Mouse (Mus musculus): ENCODE results near the gene Crim1. TPM values are rescaled to one million over a fixed set of nuclear protein-coding genes. Genes with fewer than 3 reads are reported as not detected.

Gene Crim1
- polyA plus RNA-seq, 1 experiment from 2014 or later, result 11.8 TPM

DNA sequence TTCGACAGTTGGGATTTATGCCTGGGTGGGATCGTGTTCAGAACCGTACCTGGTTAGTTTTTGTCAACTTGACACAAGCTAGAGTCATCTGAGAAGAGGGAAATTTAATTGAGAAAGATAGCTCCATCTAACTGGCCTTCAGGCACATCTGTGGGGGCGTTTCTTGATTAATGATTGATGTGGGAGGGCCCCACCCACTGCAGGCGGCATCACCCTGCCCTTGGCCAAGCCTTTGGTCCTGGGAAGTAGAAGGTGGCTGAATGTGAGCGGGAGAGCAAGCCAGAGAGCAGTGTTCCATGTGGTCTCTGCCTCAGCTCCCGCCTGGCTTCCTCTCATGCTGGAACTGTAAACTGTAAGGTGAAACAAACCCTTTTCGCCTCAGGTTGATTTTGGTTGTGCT lies 56.5 kb downstream of the Crim1 start:
- Histone ChIP-seq H3K36me3 (no peaks in the 10 kb centered on the region), H3K27ac (no peak overlapping the region), H3K9me3 (no peaks in the 10 kb centered on the region), H3K4me1 (peaks cover 8% of the 10 kb centered on the region; the same call in 1 of the 2 replicates), H3K9ac (no peak overlapping the region), H3K4me2 (replicated peaks) (no peak overlapping the region), H3K27me3 (replicated peaks) (no peaks in the 10 kb centered on the region), H3K4me3 (no peak overlapping the region)
- 78% methylated on average over 8 of the region's 8 CpGs for WGBS
- ATAC-seq (ENCODE audit: low FRiP score, low read depth), result no peak

DNA sequence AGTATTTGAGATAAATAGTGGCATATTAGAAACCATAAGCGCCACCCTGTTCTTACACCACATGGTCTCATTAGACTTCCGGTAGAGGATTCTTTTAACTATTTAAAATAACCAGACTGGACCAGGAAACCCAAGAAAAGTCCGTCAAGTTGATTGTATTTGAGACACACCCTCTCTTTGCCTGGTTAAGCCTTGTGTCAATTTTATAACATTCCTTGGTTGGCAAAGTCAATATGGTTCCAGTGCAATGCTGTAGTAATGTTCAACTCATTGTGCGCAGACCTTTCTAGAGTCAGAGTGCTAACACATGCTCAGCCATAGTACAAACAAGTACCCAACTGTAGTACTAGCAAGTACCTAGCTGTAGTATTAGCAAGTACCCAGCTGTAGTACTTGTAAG lies 61.6 kb downstream of the Crim1 start:
- Histone ChIP-seq H3K9me3 (no peaks in the 10 kb centered on the region), H3K4me1 (no peaks in the 10 kb centered on the region), H3K27me3 (replicated peaks) (no peaks in the 10 kb centered on the region), H3K36me3 (no peaks in the 10 kb centered on the region), H3K4me2 (replicated peaks) (no peak overlapping the region), H3K27ac (no peak overlapping the region), H3K4me3 (no peak overlapping the region), H3K9ac (no peak overlapping the region)
- ATAC-seq (ENCODE audit: low FRiP score, low read depth), result no peak
- 94% methylated on average over 4 of the region's 4 CpGs for WGBS

DNA sequence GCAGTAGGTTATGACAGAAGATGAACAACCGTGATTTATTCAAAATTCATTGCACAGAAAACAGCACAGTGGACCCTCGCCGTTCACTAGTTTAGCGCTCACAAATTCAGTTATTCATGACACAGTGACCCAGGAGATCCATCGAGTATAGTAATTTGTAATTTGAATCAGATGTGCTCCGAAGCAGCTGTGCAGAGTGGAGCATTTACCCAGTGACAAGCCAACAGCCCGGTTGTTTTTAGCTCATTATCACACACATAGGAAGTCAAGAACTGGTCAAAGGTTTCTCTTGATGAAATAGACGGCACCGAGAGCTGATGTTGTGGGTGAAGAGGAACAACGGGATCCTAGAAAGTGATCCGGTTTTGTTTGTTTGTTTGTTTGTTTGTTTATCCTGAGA lies 64.1 kb downstream of the Crim1 start:
- H3K4me1 ChIP-seq, result 0 out of 2 replicates have a peak, but pooled peaks cover 3% of the 10 kb centered on the region
- no peaks in the 10 kb centered on the region for H3K36me3 ChIP-seq
- no peak overlapping the region for H3K4me3 ChIP-seq
- no peak overlapping the region for H3K4me2 ChIP-seq (replicated peaks)
- no peak overlapping the region for H3K9ac ChIP-seq
- WGBS, result 68% methylated on average over 11 of the region's 11 CpGs
- no peaks in the 10 kb centered on the region for H3K27me3 ChIP-seq (replicated peaks)
- ATAC-seq (ENCODE audit: low FRiP score, low read depth), result peak; percentile 51; the same call in 1 of the 2 replicates
- no peak overlapping the region for H3K27ac ChIP-seq
- no peaks in the 10 kb centered on the region for H3K9me3 ChIP-seq

DNA sequence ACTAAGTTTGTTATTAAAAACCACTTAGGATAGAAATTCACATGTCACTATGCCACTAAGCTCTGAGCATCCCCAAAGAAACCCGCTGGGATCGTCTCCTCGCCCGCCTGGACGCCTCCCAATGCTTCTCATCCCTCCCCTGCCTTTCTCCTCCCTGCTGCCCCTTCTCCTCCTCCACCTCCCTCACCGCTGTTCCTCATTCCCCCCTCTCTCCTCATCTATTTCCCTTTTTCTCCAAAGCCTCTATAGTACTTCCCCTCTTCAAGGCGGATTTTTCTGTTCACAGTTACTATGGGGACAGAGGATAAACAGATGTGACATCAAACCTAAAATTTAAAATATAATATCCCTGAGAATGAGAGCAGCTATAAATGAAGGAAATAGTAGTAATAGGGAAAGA lies 65.1 kb downstream of the Crim1 start:
- no peak overlapping the region for H3K27ac ChIP-seq
- 0 out of 2 replicates have a peak, but pooled peaks cover 3% of the 10 kb centered on the region for H3K4me1 ChIP-seq
- H3K9me3 ChIP-seq, result no peaks in the 10 kb centered on the region
- WGBS, result 85% methylated on average over 7 of the region's 7 CpGs
- no peak overlapping the region for H3K9ac ChIP-seq
- H3K27me3 ChIP-seq (replicated peaks), result no peaks in the 10 kb centered on the region
- H3K4me2 ChIP-seq (replicated peaks), result no peak overlapping the region
- no peaks in the 10 kb centered on the region for H3K36me3 ChIP-seq
- H3K4me3 ChIP-seq, result no peak overlapping the region
- ATAC-seq (ENCODE audit: low FRiP score, low read depth), result no peak

DNA sequence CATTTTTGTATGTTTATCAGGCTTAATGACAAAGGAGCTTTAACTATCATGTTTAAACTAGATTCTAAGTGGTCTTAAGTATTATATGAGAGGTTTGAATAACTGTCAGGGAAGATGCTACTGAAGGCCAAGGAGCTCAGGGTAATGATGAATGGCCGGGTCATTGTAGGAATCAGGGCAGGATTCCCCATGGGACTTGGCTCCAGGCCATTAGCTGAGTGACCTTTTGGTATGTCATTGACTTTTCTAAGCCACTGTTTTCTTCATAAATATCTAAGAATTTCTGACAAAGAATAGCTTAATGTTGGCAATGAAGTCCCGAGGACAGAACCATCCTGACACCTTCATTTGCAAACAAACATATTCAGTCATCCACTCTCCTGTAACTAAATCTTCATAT lies 66.2 kb downstream of the Crim1 start:
- Histone ChIP-seq H3K4me1 (0 out of 2 replicates have a peak, but pooled peaks cover 3% of the 10 kb centered on the region), H3K27ac (no peak overlapping the region), H3K4me2 (replicated peaks) (no peak overlapping the region), H3K27me3 (replicated peaks) (no peaks in the 10 kb centered on the region), H3K4me3 (no peak overlapping the region), H3K9me3 (no peaks in the 10 kb centered on the region), H3K9ac (no peak overlapping the region), H3K36me3 (no peaks in the 10 kb centered on the region)
- 78% methylated on average over 2 of the region's 2 CpGs for WGBS
- no peak for ATAC-seq (ENCODE audit: low FRiP score, low read depth)

DNA sequence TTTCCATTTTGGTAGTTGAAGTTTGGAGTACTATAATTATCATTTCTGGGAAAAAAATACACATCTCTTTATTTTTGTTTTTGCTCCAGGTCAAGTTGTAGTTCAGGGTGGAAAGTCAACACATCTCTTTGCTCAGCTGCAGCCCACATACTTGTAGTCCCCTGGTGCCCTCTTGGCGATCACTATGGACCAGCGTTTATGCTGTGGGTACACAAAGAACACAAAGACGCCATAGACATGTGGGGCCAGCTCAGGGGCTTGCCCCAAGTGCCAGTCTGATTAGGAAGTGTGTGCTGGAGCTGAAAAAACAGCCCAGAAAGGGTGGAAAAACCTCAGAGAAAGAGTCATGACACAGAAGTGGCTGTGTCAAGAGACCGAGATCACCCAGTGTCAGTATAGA lies 68.5 kb downstream of the Crim1 start:
- H3K9me3 ChIP-seq, result no peaks in the 10 kb centered on the region
- ATAC-seq (ENCODE audit: low FRiP score, low read depth), result no peak
- WGBS, result 76% methylated on average over 4 of the region's 4 CpGs

DNA sequence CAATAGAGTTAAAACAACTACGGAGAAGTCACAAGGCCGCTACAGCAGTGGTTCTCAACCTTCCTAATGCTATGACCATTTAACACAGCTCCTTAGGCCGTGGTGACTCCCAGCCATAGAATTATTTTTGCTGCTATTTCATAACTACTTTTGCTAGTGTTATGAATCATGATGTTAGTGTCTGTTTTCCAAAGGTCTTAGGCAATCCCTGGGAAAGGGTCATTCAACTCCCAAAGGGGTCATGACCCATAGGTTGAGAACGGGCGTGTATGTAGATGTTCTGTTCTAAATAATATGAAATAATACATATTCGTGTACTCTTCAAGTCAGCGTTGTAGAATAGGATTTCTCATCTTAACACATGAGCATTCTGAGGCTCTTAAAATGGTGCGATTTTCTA lies 69.3 kb downstream of the Crim1 start:
- WGBS, result 95% methylated on average over 8 of the region's 8 CpGs
- ATAC-seq (ENCODE audit: low FRiP score, low read depth), result no peak

More for the DNA sequence above, 68.5 kb downstream of the Crim1 start:
- Histone ChIP-seq H3K27me3 (replicated peaks) (no peaks in the 10 kb centered on the region), H3K4me2 (replicated peaks) (no peak overlapping the region), H3K36me3 (no peaks in the 10 kb centered on the region), H3K4me1 (peaks cover 14% of the 10 kb centered on the region), H3K27ac (no peak overlapping the region), H3K9ac (no peak overlapping the region), H3K4me3 (no peak overlapping the region)

DNA sequence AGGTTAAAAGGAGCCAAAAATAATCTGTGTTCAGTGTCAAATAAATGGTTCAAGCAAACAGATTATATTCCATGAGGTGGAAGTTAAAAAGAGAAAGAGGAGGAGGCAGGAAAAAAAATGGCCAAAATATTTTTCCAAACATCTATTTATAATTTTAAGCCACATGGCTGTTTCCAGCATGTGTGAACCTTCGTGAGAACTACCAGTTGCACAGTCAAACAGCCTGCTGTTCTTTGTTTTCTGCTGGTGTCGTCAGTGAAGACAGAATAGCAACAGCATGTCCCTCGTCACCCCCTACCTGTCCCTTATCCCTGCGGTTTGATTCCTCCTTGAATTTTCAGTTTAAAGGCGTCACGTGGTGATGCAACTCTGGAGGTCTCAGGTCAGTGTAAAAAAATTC lies 70.0 kb downstream of the Crim1 start:
- 84% methylated on average over 6 of the region's 6 CpGs for WGBS
- Histone ChIP-seq H3K27ac (no peak overlapping the region), H3K9me3 (no peaks in the 10 kb centered on the region), H3K9ac (no peak overlapping the region), H3K36me3 (no peaks in the 10 kb centered on the region), H3K27me3 (replicated peaks) (no peaks in the 10 kb centered on the region), H3K4me3 (no peak overlapping the region), H3K4me2 (replicated peaks) (no peak overlapping the region), H3K4me1 (peaks cover 14% of the 10 kb centered on the region)
- ATAC-seq (ENCODE audit: low FRiP score, low read depth), result no peak

More for the DNA sequence above, 69.3 kb downstream of the Crim1 start:
- no peak overlapping the region for H3K4me3 ChIP-seq
- H3K9ac ChIP-seq, result no peak overlapping the region
- no peaks in the 10 kb centered on the region for H3K36me3 ChIP-seq
- no peaks in the 10 kb centered on the region for H3K9me3 ChIP-seq
- no peaks in the 10 kb centered on the region for H3K27me3 ChIP-seq (replicated peaks)
- H3K27ac ChIP-seq, result no peak overlapping the region
- H3K4me2 ChIP-seq (replicated peaks), result no peak overlapping the region
- peaks cover 14% of the 10 kb centered on the region for H3K4me1 ChIP-seq

DNA sequence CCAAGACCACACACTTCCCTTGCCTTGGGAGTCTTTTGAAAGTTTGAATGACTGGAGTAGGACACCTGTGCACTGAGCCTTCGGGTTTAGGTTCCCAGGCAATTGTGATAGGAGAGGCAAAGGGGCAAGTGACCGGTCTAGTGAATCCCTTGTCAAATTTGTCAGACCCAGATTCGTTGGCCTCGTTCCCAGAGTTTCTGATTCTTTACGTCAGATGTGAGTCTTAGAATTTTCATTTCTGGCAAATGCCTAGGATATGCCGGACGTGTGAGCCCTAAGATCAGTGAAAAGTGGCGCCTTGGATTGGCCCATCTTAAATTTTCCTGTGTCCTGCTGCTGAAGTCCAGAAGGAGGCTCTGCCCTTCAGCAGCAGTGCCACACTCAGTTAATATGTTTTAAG lies 71.7 kb downstream of the Crim1 start:
- no peak for ATAC-seq (ENCODE audit: low FRiP score, low read depth)
- no peaks in the 10 kb centered on the region for H3K9me3 ChIP-seq
- no peak overlapping the region for H3K4me2 ChIP-seq (replicated peaks)
- 90% methylated on average over 8 of the region's 8 CpGs for WGBS
- no peak overlapping the region for H3K9ac ChIP-seq
- H3K4me3 ChIP-seq, result no peak overlapping the region
- H3K27me3 ChIP-seq (replicated peaks), result no peaks in the 10 kb centered on the region
- no peak overlapping the region for H3K27ac ChIP-seq
- H3K36me3 ChIP-seq, result no peaks in the 10 kb centered on the region
- peaks cover 14% of the 10 kb centered on the region for H3K4me1 ChIP-seq

DNA sequence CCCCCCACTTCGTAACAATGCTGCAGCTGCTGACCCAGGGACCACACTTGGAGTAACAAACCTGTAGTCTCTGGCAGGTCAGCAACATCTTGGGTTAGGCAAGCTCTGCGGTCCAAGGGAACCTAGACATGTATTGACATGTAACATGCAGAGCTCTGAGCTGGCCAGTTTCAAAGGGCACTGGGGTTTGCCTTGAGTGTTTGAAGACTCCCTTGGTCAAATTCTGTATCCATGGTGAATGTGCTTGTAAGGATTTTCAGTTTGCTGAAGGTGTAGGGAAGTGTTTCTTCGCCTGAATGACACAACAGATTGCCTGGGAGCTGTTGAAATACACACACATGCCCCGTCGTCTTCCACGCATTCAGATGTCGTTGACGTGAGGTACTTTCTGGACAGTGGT lies 72.1 kb downstream of the Crim1 start:
- Histone ChIP-seq H3K36me3 (no peaks in the 10 kb centered on the region), H3K4me2 (replicated peaks) (no peak overlapping the region), H3K4me1 (peaks cover 14% of the 10 kb centered on the region), H3K9me3 (no peaks in the 10 kb centered on the region), H3K4me3 (no peak overlapping the region), H3K9ac (no peak overlapping the region), H3K27ac (no peak overlapping the region), H3K27me3 (replicated peaks) (no peaks in the 10 kb centered on the region)
- 83% methylated on average over 8 of the region's 8 CpGs for WGBS
- no peak for ATAC-seq (ENCODE audit: low FRiP score, low read depth)

DNA sequence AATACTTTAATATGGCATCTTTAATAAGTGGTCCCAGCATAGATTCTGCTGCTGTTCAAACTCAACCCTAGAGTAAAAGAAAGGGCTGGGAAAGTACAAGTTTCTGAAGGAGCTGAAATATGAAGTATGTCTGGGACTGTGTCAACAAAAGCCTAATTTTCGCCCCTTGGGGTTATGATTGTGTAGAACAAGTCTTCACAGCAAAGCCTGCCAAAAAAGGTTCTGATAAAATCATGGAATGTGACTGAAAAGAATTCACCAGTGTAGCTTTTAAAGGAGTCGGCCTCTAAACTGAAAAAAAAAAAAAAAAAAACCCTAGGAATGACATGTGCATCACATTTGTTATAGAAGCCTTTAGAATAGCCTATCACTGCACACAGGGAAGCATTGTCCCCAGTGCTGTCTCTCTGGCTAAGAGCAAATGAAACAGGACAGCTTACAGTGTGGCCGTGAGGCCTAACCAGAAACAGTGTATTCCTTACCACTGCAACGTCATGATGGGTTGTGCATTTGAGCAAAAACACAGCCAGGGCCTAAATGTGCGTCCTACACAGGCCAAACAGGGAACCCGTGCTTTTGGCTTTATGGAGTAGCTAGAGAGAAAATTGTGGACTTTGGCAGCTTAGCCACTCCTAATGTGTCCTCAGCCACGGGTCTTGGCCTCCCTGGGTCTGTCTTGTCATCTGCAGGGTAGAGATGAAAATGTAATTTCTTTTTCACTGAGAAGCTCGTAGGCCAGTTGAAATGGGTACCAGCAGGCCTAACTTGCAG lies 72.8 kb downstream of the Crim1 start:
- Histone ChIP-seq H3K27ac (no peak overlapping the region), H3K4me1 (peaks cover 14% of the 10 kb centered on the region), H3K36me3 (no peaks in the 10 kb centered on the region), H3K4me3 (no peak overlapping the region), H3K9ac (no peak overlapping the region), H3K9me3 (no peaks in the 10 kb centered on the region), H3K27me3 (replicated peaks) (no peaks in the 10 kb centered on the region), H3K4me2 (replicated peaks) (no peak overlapping the region)
- 0 out of 2 replicates have a peak, but pooled peaks have one; percentile 25 for ATAC-seq (ENCODE audit: low FRiP score, low read depth)
- 74% methylated on average over 8 of the region's 8 CpGs for WGBS

DNA sequence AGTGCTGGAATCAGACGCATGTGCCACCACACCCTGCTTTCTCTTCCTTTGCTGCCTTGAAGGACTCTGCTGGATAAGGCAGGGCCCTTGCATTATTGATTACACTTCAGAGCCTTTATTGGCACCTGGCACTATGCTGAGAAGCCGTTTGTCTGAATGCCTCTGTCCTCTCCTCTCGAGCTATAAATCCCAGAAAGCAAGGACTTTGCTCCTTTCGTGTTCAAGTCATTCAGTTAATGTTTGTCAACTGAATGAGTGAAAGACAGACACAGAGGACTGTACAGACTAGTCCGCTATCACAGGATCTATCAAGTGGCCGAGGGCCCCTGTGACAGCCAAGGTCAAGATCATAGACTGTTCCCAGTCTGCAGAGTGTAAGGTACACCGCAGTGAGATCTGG lies 73.8 kb downstream of the Crim1 start:
- no peaks in the 10 kb centered on the region for H3K27me3 ChIP-seq (replicated peaks)
- no peak overlapping the region for H3K4me2 ChIP-seq (replicated peaks)
- WGBS, result 61% methylated on average over 7 of the region's 7 CpGs
- H3K27ac ChIP-seq, result no peak overlapping the region
- no peaks in the 10 kb centered on the region for H3K36me3 ChIP-seq
- no peak for ATAC-seq (ENCODE audit: low FRiP score, low read depth)
- H3K9ac ChIP-seq, result no peak overlapping the region
- peaks cover 13% of the 10 kb centered on the region for H3K4me1 ChIP-seq
- H3K4me3 ChIP-seq, result no peak overlapping the region
- H3K9me3 ChIP-seq, result no peaks in the 10 kb centered on the region
